Mouse (Mus musculus): ENCODE measurements at regions not wholly inside any gene's neighbourhood (a gene's known extent, or its start where the extent isn't known, plus 50 kb on each side); places are given as distances from the start of the nearest gene placed in this dataset.

DNA sequence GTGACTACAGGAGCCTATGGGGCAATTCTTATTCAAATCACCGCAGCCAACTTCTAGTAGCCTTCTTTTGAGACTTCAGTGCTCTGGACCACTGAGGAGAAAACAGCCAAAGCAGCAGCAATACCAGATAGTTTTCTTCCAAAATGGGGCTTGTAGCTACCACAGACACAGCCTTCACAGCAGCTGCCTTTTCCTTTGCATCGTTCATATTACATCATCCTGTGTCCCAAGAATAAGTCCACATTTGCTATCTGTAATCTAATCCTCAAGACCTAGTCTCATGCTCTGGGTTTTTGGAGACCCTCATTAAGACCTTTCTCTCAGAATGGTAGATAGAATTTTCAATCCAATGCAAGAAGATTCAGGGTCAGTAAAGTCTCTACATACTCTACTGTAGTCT, 258.2 kb upstream of the Rbms1 start:
- no peak for ATAC-seq

DNA sequence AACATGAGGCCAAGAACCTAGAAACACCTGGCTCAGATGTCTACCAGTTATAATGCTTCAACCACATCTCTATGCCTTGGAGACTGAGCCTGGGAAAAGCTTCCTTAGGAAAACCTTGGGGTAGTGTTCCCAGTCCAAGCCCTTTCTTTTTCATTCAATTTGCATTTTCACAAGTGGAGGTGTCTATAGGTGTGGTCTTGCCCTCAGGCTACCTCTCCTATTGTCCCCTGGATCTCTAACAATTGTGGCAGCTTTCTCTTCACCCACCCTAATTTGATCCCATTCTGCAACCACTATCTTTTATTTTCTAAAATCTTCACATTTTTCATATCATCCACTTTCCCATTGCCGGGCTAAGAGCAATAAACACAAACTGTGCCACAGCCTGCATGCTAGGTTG, 251.0 kb upstream of the Rbms1 start:
- ATAC-seq: no peak

DNA sequence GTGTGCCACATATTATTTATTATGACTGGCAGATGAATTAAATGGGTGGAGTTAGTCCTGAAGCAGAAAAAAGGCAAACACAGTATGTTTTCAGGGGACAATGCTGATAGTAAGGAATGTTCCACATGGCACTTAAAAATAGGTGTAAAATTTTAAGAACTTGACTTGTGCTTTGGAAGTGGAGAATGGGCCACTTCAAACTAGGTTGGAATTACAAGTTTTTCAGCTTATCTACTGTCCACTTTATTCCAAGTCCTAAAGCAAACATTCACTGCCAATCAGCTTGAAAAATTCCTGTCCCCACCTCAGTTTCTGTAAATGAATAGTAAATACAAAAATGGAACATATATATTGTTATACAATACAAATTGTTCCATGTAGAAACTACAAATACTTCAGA, 238.4 kb upstream of the Rbms1 start:
- no peak for ATAC-seq

DNA sequence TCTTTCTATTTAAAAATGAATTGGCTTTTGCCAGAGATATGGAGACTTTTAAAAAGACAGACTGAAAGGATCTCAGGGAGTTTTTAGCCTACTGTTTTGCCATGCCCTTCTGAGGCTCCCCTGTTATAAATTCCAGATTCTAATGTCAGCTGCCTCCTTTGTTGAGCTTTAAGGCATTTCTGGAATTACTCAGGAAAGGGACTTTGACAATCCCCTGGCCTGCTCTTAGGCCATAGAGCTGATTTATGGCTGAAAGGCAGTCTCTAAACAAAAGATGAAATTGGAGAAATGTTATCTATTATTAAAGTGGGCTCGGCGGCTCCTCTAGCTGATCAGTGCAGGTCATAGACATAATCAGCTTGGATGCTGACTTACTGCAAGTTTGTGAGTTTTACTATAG, 231.0 kb upstream of the Rbms1 start:
- ATAC-seq: no peak

DNA sequence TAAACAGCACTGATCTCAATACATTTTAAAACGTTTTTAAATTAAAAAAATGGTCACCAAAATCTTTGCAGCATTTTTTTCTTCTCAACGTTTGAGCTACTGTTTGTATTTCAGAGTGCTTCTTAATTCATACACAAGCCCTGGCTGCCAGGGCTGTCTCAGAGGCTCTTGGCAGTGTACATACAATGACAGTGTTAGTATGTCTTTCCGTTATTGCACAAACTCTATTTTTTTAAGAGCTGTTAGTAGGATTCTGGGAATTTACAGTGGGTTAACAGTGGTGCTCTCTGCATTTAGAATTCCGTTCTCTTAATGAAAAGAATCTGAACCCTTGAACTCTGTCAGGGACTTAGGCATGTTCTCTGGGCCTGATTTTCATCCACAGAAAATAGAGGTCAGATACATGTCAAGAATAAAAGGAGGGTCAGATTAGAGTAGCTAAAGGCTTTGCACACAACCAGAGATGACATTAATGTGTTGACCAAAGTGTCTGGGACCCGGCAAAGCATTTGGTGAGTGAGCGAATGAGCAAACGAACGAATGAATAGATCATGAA, 219.5 kb upstream of the Rbms1 start:
- no peak for ATAC-seq

DNA sequence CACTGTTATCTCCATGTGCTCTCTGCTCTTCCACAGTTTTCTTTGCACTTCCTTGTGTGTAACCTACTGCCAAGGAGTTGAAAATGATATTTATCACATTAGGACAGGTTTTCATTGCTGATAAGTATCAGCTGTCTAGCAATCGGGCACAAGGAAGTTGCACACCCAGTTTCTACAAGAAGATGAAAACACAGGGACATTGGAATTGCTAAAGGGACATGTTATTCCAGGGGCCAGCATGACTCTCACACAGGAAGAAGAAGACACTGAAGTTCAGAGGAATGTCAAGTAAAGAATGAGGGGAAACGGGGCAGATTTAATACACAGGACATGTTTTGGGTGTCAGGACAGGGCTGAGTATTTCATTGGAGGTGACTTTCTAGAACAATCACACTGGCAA, 214.8 kb upstream of the Rbms1 start:
- no peak for ATAC-seq

DNA sequence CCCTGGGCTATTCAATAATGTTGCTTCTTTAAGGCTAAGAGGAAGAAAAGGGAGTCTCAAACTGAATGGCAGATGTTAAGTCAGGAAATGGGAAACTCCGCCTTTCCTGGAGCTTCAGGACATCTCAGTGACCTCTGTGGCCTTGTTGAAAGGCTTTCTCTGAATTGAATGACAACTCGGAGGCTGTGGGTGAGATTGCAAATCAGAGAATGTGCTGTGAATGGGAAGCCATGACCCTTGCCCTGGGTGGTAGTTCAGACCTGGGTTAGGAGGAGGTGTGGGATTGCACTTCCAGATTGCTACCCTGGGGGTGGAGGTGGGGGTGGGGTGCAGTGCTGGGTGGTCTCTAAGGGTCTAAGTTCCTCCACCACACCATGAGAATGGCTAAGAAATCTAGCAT, 213.8 kb upstream of the Rbms1 start:
- no peak for ATAC-seq

DNA sequence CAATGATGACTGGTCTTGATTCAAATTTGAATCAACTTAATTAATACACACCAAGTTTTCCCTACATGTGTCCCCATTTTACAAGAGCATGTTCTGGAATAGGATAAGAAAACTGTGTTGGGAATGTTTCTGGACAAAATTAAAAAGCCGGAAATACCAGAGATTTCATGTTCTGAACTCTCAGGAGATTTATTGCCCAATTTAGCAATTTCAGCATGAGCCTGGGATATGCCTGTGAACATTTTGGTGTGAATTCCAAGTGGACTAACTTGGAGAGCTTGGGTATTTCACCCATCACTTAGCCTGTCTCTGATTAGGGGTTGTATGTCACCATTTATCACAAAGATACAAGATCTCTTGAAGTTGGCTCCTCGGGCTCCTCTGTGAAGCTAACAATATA, 210.6 kb upstream of the Rbms1 start:
- no peak for ATAC-seq

DNA sequence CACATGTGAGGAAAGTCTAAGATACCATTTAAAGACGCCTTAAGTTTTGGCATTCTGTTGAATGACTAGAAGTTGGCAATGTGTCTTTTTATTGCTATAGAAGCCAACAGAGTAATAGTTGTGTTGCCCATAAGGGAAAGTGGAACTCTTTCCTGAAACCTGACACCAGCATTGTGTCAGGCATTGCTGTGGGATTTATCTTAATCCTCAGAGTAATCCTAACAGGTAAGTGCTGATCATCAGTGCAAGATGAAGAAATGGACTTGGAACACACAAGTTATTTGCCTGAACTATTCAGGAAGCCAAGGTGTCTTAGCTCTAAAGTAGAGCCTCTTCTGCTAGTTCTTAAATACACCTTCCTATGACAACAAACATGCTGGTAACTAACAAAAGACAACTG, 198.3 kb upstream of the Rbms1 start:
- no peak for ATAC-seq

DNA sequence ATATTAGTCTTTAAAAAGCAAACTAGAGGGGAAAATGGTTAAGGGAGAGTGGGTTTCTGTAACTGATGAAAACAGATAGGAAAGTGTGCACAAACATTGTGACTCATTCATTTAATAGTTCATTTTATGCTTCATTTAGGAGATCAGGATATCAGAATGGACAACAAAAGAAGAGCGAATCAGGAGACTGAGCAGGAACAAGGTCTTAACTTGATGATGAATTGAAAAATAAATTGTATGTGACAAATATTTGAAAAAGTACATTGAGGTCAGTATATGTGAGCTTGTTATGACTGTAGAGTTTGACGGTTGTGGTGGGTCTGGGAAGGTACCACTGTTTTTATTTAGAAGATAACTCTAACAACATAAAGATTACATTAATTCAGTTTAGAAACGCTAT, 196.8 kb upstream of the Rbms1 start:
- ATAC-seq: no peak

DNA sequence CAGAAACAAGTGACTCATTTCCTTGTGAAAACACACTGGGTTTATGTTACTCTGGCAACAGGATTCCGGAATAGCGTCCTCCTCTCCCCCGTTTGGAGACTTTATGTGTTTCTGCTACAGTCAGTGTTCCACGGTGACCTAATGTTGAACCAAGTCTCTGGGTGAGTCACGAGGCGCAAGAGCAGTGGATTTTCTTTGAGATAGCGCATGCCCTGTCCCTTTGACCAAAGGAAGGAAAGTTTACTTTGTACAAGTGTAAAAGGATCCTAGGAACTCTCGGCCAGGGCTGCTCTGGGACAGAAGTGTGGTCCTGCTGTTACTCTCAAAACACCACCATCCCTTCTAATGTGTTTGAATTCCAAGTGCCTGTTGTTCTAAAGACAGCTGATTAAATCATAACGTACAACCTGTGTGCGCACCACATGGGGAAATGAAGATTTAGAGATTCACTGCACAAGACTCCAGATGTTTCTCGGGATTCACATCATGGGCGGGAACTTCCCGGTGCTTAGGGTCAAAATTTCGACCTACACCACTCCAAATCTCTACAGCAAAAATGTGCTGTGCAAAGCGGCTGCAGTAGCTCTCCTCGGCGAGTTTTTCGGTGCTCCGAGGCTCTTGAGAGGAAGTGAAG, 176.1 kb upstream of the Rbms1 start:
- no peak for ATAC-seq

DNA sequence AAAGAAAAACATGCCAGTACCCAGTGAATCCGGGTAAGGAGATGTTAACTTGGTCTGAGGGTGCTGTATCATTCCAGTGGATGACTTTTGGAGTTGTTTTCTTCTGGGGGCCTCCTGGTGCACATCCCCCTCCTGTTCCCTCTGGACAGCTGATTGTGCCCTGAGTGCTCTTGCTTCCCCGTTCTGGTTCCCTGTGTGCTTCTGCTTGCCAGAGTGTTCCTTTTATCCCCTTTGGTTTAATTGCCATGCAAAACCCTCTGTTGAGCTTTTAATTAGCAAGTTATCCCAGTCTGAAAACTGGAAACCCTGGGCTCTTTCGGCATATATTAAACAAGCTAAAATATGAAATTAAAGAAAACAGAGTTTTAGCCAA, 175.6 kb upstream of the Rbms1 start:
- no peak for ATAC-seq

DNA sequence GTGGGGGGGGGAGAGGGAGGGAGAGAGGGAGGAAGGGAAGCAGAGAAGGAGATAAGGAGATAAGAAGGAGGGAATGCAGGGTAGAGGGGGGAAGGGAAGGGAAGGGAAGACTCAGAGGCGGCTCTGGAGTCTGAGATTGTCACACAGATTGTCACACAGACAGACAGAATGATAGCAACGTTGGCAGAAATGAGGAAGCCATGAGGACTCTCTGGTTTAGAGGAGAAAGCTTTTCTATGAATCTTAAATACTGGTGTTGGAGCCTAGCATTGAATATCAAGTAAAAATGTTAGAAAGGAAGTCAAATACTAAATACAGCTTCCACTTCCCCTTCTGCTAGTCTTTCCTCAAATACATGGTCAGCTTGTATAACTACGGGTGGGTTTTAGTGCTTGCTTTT, 174.4 kb upstream of the Rbms1 start:
- no peak for ATAC-seq

DNA sequence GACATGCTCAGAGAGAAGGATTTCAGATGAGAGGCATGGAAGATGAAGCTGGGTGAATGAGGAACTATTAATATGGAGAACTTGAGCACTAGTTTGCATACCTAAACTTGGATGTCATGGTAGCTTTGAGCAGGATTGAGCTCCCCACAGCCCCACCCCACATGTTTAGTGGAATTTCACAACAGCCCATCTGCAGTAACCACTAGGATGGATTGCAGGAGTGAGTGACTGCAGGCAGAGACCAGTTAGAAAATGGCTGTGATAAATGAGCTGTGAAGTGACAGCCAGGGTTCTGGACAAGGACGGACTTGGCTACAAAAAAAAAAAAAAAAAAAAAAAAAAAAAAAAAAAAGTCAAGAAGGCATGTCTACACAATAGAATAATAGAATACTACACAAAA, 173.9 kb upstream of the Rbms1 start:
- ATAC-seq: no peak

DNA sequence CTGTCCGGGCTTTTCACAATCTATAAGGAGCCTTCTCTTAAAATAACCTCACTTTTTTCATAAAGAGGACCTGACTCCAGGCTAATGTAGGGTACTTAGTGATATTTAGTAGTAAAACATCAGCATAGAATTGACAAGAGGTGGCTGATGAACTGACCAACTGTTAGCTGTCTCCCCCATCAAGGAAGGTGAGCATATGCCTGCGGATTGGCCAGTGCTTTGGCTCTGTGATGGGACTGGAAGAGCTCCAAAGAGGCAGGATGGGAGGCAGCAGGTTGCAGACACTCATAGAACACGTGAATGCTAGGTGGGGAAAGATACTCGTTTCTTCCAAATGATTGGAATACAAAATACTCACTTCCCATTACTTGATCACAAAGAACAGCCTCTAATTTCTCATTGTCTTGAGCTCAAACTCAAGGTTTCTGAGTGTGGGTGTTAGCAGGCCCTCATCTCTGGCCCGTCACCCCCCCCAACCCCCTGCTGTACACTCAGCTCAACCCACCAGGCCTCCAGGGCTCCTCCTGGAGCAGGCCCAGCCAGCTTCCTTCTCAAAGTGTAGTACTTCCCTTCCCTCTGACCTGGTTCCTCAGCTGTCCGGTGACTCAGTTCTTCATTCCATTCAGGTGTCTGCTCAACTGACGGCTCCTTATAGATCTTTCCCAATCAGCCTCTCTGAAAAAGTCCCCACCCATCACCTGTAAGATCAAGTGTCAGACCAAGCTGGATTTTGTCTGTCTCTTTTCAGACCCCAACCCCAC, 160.2 kb upstream of the Rbms1 start:
- ATAC-seq: no peak

DNA sequence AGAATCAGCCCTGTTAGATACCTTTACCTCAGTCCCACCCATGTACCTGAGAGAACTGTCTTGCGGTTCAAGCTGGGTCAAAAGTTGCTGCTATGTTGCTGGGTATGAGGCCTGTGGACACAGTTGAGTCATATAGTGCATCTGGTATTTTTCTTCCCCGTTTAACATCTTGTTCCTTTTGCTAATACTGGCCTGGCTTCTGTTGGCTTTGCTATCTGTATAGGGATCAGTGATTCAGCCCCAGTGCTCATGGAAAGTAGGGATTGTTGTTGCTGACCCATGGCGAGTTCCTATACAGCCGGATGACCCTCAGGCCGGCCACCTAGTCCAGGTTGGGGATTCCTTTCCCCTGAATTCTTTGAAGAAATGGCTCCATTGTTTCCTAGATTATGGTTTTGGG, 158.3 kb upstream of the Rbms1 start:
- ATAC-seq: no peak

DNA sequence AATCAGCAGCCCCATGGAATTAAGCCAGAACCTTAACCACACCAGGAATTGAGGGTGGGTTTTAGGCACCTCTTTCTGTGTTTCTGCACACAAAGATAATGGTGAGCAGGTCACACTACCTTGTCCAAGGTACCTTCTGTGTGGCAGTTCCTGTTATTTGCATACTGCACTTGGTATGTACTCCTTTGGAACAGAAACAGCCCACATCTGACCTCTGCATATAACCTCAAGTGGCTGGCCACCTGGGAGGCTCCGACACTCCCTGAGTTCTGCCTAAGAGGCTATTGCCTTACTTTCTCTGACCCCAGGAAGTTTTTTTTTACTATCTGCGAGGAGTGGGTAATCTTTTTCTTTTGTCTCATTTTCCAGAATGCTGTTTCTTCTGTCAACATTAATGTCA, 151.6 kb upstream of the Rbms1 start:
- ATAC-seq: no peak

DNA sequence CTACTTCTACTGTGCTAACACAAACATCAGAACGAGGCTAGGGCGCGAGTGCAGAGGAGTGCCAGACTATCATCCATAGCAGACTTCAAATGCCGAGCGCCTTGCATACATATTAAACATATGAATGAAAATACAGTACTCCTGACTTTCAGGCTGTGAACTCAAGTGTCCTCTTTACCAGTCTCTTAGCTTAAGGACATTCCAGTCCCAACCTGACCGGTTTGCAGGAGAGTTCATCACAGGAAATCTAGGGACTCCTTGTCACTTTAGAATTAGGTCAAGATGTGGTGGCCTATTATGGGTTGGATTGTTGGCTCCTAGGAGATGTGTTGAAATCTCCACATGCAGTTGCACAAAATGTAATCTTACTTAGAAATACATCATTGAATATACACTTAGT, 150.9 kb upstream of the Rbms1 start:
- no peak for ATAC-seq

DNA sequence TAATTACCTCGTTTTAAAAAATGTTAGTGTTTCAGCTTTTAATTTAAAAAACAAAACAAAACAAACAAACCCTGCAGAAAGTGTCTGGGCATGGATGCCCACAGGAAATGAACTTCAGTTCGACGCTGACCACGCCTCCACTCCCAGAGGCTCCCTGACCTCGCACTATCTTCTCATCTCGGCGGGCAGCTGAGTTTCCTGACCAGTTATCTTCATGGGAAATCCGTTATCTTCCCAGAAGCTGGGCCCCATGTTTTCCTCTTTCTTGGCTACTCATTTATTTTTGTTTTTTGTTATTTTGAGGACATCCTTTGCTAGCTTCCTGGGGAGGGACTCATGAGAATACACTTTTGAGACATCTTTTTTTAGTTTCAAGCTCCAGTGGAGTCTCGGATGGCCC, 147.6 kb upstream of the Rbms1 start:
- ATAC-seq: no peak

DNA sequence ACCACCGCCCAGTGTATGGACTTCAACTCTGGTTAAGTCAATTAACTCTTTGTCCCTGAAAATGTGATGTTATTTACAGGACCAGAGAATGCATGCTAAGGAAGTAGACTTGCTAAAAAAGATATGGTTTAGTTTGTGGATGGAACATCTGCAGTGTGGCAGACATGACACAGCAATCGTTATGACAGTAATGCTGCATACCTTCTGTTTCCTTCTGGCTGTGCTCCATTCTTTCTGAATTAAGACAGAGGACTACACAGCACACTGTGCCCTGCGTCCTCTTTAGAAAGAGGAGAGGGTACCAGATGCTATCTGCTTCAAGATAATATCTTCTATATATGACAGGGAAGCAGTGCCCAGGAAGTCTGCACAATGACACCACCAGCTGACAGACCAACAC, 146.6 kb upstream of the Rbms1 start:
- ATAC-seq: no peak

DNA sequence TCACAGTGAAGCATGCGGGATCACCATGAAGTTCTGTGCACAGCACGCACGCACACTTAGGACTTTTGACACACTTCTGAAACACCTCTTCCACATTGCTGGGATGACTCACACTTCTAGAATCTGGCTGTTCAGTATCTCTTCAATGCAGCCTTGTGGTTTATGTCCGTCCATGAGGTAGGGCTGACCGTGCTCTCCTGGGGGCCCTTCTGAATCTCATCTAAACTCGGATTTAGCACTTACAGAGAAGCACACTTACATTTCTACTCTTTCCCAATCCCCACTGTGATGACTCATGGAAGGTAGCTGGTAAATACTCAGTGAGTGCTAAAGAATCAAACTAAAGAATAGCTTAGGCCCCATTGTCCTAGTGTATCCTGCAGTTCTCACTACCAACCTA, 142.2 kb upstream of the Rbms1 start:
- no peak for ATAC-seq

DNA sequence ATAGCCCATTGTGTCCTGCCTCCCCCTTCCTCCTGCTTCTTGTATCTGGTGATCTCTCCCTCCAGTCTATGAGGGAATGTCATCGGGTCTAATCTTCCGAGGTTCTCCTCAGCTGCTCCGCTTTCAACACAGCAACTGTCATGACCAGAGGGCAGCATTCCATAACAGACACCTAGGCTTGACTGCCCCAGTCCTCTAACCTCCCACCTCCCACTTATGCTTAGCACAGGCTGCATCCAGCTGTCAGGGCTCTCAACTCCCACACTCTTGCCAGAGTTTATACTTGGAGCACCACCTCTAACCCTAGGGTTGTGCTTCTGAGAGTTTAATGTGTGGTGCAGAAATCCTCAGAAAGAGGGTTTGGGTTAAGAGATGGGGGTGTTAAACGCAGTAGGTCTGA, 137.9 kb upstream of the Rbms1 start:
- ATAC-seq: no peak

DNA sequence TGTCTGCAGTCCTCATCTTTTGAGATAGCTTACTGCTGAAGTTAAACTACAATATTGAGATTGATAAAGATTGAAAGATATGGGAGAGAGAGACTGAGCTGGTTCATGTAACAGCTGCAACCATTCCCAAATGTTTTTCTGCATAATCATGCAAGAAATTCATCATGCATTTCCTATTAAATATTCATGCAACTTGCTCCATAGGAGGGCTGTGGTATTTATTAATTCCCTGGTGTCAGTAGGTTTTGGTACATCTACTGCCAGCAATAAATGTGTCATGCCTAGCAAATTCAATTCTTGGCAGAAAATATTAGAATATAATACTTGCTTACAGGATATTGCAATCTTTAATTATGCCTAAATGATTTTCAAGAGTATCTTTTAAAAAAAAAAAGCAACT, 125.5 kb upstream of the Rbms1 start:
- no peak for ATAC-seq

DNA sequence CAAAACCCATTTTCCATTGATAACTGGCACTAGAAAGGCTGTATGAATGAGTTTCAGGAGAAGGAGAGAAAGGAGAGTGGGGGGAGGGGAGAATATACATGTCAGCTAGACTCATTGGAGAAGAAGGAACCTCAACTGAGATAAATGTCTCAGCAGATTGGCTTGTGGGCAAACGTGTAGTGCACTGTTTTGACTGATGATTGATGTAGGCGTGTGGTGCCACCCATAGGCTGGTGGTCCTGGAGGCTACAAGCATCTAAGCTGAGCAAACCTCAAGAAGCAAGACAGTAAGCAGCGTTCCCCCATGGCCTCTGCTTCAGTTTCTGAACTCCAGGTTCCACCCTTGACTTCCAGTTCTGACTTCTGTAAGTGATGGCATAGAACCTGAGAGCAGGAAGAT, 121.8 kb upstream of the Rbms1 start:
- no peak for ATAC-seq

DNA sequence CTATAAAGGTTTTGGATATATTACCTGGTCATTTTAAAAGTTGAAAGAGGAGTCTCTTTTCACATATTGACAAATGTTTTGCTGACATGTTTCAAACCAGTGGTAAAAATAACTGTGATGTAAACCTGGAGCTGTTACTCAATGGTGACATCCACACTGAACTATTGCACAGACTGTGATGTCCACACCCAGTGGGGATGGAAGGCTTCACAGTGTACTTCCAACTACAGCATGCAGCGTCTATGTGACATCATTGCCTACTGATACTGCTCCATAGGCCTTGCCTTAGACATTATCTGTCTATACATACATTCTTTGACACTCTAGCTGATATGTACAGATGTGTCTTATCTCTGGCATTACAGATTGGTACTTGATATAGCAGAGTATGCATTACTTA, 120.1 kb upstream of the Rbms1 start:
- no peak for ATAC-seq

Measured in CD4-positive, CD25-positive, alpha-beta regulatory T cell, adult 4 months (primary cell).